Mouse (Mus musculus) olfactory bulb, adult 2 months (tissue): ENCODE results near the gene Cnot11.

Experiments used
- CTCF ChIP-seq: fragments of 200-500 bp; IDR thresholded peaks from 2 replicates; pipeline ENCODE4 v1.5.1; 2012; ENCODE audit warnings: low read depth, mild to moderate bottlenecking, low read length, moderate library complexity; ENCODE audit not compliant: insufficient read depth
- POLR2A ChIP-seq: fragments of 200-500 bp; IDR thresholded peaks from 2 replicates; pipeline ENCODE4 v1.6.1; 2012; ENCODE audit warnings: mild to moderate bottlenecking, low read depth, low read length, moderate library complexity; ENCODE audit not compliant: insufficient read depth

DNA sequence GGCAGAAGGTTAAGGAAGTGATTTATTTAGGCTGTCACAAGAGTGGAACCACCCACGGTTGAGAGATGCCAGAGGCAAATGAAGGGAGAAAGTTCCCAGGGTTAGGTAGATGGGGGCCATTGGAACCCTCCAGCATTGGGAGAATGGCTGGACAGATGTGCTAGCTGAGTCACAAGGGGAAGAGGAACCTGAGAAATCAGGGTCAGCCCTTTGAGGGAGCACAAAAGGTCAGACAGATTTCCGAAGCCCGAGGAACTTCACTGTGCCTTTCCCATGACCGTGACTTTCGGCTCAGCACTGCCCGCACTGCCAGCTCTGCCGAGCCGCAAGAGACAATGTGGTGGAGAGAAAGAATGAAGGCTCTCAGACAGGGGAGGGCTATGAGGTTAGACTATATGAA is 23.0 kb upstream of the Cnot11 start:
- TF ChIP-seq CTCF, result no peak
- TF ChIP-seq POLR2A, result no peak
